Mouse (Mus musculus): Measurements from ENCODE around the gene Olfr54. TPM values are rescaled to one million over a fixed set of nuclear protein-coding genes. Genes with fewer than 3 reads are reported as not detected.
"Not testable (repeated sequence)": the region's sequence is repeated elsewhere in the genome, so short reads cannot be mapped to it uniquely, and the experiment has no call there.

Gene Olfr54
- not detected for total RNA-seq (2021)
- long read RNA-seq, experiment 1 = 0 reads
- long read RNA-seq, experiment 2 = 0 reads

DNA sequence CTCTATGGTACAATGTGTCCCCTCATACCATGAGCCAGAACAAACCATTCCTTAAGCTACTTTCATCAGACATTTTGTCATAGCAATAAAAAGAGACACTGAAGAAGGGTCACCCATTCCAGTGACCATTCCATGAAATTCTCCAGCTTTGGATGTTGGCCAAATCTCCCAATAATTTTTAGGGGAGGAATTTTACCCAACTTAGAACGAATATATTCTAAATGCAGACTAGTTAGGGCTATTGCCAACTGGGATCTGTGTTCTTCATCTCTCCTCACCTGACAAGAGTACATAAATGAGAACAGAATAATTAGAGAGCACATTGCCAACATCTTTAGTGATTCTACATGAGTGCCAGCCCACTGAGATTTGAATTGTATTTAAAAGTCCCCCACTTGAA lies at the start of gene Olfr54:
Gene Olfr54, plus strand, starts transcription at position 301 of the 400 bp plus-strand sequence.
- no peak for DNase-seq (ENCODE audit: low spot score)

DNA sequence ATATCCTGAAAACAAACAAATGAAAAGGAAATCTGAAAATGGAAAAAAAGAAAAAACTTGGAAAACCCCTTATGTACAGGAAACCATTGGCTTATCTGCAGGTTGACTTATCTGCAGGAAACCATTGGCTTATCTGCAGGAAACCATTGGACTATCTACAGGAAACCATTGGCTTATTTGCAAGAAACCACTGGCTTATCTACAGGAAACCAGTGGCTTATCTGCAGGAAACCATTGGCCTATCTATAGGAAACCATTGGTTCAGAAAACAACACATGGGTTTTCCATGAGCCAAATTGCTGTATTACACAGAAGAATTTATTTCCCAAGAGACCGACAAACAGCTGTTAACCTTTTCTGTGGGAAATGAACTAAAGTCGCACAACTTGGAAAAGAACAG lies 49.1 kb upstream of the Olfr54 start:
- no peak for DNase-seq (ENCODE audit: low spot score)

DNA sequence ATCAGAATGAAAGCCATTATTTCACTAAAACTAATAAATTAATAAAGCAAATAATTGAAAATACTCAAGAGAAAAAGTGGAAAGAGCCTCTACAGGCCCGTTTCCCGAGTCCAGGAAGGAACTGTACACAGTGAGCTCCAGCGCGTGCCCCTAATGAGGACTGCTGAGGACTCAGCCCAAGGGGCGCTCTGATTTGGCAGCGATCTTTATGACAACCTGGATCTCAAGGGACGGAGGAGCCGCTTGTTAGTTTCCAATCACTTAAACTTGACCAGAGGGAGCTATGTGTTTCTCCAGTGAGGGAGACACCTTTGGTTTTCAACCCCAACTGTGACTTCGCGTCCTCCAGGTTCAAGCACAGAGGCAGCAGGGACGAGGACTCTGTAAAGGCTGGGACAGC lies 47.8 kb upstream of the Olfr54 start, which contains the start of gene Olfr1378:
Gene Olfr1378, plus strand, starts transcription at position 301 of the 400 bp plus-strand sequence.
- DNase-seq (ENCODE audit: low spot score) = no peak

DNA sequence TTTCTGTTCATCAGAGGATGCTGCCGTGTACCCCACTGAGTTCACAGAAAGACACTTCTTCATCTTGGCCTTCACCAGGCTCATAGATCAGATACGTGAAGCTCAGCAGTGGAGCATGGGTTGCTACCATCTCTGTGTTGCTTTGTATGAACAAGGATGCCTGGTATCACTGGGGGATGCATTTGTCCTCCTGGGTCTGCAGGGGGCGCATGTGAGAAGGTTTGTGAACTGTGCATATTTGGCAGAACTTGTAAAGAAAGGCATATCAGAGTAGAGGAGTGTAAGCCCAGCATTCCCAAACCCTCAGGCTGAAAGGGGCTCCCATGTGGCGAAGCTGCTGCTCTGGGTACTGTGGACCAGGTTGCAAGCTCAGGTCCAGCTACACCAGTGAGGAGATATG lies 36.8 kb upstream of the Olfr54 start:
- DNase-seq (ENCODE audit: low spot score) = no peak

DNA sequence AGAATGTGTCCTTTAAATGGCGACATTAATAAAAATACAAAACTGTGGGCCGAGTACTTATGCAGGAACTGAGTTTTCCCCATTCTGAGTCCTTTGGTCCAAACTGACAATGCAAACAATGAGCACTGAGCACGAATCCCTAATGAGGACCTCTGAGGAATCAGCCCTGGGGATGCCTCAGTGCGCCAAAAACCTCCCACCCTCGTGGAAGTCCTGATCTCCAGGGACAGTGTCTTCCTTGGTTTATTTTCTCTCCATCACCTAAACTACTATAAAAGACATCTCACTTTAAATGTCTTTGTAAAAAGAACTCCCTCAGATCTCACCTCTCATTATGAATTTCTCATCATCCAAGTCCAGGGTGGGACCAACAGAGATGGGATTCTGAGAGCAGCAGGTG lies 32.4 kb upstream of the Olfr54 start, which contains the start of gene Olfr1377:
Gene Olfr1377, plus strand, starts transcription at position 301 of the 400 bp plus-strand sequence.
- DNase-seq (ENCODE audit: low spot score) = no peak

DNA sequence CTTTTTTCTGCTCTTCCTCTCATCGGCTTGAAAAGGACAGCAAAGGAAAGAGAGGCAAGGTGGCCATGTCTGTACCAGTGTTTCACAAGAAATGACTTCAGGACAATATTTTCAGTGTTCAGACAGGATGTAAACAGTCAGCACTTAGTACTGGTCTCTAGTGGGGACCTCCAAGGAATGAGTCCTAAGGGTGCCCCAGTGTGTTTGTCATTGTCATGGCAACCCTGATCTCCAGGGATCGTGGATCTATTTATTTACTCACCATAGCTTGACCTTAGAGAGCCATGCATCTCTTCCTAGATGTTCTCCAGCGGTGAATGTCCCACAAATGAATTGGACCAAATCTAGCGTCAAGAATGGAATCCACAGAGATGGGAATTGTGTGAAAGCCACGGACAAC lies 10.7 kb upstream of the Olfr54 start, which contains the start of gene Olfr51:
Gene Olfr51, plus strand, starts transcription at position 301 of the 400 bp plus-strand sequence.
- no peak for DNase-seq (ENCODE audit: low spot score)

DNA sequence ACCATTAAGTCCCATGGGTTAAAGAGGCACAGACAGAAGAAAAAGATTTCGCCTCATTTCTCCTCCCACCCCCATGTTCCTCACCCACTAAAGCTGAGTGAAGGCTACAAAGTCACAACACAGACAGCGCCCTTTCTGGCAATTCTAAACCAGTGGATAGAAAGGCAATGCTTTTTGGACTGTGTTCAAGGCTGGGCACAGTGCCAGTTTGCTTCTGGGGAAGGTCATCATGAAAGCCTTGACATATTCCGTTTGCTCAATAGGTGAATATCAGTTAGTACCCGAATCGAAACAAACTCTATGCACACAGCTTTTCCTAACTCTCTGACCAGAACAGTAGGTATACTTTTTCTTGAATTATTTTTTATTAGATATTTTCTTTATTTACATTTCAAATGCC lies 2.2 kb upstream of the Olfr54 start:
- no peak for DNase-seq (ENCODE audit: low spot score)

DNA sequence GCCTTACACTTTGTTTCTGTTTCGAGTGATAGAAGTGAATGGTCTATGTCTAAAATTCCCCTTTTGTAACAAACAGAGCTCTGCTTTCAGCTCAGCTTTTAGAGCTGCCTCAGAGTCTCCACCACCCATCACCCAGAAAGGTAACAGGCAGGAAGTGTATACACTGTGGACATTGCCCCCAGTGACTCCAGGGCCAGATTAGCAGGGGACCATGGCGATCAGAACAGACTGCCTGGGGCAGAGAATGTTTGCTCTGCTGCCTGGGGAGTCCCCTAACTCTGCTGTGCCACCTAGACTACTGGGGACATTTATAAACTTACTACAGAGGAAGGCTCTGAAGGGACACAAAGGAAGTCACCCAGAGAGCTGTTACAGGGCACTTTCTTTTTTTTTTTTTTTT lies 2.3 kb downstream of the Olfr54 start:
- DNase-seq (ENCODE audit: low spot score) = no peak

DNA sequence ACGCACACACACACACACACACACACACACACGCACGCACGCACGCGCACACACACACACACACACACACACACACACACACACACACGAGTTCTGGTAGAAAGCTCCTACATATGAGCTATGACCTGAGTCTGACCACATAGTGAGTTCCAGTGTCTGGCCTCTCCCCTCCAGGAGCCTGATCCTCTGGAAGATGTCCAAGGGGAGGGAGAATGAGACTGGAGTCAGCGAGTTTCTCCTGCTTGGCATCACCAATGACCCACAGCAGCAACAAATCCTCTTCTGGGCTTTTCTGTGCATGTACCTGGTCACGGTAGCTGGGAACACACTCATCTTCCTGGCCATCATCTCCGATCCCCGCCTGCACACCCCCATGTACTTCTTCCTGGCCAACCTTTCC lies 12.8 kb downstream of the Olfr54 start:
- DNase-seq (ENCODE audit: low spot score) = not testable (repeated sequence)

DNA sequence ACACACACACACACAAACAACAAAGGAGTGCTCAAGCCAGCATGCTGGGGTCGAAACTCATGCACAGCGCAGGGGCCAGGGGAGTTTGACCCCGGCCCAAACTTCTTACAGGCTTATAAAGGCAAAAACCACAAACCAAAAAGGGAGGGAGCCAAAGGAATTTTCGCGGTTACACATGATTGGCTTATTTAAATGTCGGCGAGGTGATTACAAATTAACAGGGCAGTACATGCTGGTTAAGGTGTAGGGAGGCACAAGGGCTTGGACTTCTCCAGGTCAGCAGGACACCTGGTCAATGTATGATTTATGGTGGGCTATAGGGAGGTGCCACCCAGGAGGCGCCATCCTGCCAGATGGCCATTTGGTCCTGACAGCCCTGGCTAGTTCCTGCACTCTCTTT lies 15.3 kb downstream of the Olfr54 start:
- DNase-seq (ENCODE audit: low spot score) = not testable (repeated sequence)

DNA sequence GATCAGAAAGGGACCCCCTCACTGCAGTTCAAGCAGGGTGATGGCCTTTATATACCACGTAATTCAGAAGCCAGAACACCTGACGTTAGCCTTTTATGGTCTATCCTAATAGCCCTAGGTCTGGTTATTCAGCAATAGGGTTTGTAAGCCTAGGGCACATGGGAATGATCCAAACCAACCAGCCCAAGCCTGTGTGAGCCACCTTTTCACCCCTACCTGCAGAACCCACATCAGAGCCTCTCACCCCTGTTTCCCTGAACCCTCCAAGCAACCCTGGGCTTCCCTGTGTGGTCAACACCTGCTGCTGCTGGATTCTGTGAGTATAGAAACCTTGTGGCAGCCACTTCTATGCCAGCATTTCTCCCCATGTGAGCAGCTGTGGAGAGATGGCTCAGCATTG lies 16.2 kb downstream of the Olfr54 start:
- DNase-seq (ENCODE audit: low spot score) = no peak

DNA sequence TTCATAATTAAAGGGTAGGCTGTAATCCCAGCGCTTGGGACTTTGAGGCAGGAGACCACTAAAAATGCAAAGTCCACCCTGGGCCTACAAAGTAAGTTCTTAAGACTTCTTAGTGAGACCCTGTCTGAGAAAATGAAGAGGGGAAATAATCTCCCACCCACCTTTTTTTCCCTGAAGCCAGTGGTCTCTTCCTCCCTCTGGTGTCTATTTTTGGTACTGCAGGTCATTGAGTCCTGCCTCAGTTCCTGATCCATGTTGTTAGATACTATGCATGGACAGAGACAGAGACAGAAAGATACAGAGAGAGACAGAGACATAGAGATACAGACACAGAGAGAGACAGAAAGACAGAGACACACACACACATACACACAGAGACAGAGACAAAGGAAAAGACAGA lies 18.8 kb downstream of the Olfr54 start:
- peak; percentile 17 for DNase-seq (ENCODE audit: low spot score)

DNA sequence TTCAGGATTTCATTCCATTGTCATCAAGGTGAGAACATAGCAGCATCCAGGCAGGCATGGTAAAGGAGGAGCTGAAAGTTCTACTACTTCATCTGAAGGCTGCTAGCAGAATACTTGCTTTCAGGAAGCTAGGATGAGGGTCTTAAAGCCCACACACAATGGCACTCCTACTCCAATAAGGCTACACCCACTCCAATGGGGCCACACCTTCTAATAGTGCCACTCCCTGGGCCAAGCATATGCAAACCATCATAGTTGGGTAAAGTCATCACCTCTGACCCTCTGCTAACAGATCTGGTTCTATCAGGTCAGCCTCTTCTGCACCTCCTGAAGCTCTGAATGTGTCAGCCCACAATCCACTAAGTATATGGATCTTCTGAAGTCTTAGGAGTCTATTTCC lies 20.1 kb downstream of the Olfr54 start:
- DNase-seq (ENCODE audit: low spot score) = not testable (repeated sequence)

DNA sequence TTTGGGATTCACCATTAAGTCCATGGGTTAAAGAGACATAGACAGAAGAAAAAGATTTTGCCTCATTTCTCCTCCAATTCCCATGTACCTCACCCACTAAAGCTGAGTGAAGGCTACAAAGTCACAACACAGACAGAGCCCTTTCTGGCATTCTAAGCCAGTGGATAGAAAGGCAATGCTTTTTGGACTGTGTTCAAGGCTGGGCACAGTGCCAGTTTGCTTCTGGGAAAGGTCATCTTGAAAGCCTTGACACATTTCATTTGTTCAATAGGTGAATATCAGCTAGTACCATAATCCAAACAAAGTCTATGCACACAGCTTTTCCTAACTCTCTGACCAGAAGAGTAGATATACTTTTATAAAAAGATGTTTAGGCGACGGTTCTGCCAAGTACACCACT lies 21.9 kb downstream of the Olfr54 start:
- no peak for DNase-seq (ENCODE audit: low spot score)

DNA sequence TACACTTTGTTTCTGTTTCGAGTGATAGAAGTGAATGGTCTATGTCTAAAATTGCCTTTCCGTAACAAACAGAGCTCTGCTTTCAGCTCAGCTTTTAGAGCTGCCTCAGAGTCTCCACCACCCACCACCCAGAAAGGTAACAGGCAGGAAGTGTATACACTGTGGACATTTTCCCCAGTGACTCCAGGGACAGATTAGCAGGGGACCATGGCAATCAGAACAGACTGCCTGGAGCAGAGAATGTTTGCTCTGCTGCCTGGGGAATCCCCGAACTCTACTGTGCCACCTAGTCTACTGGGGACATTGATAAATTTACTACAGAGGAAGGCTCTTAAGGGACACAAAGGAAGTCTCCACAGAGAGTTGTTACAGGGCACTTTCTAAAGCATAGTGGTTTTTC lies 30.7 kb downstream of the Olfr54 start:
- not testable (repeated sequence) for DNase-seq (ENCODE audit: low spot score)

DNA sequence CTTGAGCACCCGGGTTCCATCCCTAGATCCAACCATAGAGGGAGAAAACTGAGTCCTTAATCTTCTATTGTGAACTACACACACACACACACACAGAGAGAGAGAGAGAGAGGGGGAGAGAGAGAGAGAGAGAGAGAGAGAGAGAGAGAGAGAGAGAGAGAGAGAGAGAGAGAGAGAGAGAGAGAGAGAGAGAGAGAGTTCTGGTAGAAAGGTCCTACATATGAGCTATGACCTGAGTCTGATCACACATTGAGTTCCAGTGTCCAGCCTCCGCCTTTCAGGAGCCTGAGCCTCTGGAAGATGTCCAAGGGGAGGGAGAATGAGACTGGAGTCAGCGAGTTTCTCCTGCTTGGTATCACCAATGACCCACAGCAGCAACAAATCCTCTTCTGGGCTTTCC lies 33.8 kb downstream of the Olfr54 start, which contains the start of gene Olfr1375:
Gene Olfr1375, plus strand, starts transcription at position 301 of the 400 bp plus-strand sequence.
- not testable (repeated sequence) for DNase-seq (ENCODE audit: low spot score)

DNA sequence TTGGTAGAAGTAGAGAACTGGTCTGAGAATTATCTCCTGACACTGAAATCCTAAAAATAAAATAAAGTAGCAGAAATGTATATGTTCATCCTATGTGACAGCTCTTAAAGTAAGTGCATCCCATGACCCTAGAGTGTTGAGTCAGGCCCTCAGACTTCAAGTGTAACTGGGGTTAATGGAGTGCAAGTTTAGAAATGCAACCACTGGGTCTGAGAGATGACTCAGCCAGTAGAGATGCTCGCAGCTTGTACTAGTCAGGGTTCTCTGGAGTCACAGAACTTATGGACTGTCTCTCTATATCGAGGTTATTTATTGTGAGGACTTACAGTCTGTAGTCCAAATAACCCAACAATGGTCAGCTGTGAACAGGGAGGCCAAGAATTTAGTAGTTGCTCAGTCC lies 37.6 kb downstream of the Olfr54 start:
- no peak for DNase-seq (ENCODE audit: low spot score)

DNA sequence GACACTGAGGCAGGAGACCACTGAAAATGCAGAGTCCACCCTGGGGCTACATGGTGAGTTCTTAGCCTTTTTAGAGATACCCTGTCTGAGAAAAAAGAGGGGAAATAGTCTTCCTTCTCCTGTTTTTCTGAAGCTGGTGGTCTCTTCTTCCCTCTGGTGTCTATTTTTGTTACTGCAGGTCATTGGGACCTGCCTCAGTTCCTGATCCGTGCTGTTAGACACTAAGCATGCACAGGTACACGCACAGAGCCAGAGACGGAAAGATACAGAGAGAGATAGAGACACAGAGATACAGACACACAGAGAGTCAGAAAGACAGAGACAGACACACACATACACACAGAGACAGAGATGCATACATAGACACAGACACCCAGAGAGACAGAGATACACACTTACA lies 39.2 kb downstream of the Olfr54 start:
- DNase-seq (ENCODE audit: low spot score) = no peak

DNA sequence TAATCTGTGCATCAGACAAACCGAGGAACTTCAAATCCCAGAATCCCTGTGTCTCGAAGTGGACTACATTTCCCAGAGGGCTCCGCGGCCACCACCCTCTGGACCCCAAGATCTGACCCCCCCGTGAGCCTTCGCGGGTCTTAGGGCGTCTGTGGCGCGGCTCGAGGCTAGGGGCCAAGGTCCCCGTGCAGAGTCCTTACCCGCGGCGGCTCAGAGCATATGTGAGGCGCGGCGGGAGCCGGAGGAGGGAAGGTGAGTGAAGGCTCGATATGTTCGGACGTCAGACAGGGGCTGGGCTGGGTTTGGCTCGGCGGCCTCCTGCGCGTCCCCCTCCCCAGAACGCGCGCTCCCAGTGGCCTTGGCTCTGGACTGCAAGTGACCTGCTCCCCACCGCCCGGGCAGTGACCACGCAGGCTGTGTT lies 45.1 kb downstream of the Olfr54 start, which contains the start of gene Zfp354a:
Gene Zfp354a, plus strand, starts transcription at position 107 of the 421 bp plus-strand sequence.
- DNase-seq (ENCODE audit: low spot score) = peak; percentile 73

DNA sequence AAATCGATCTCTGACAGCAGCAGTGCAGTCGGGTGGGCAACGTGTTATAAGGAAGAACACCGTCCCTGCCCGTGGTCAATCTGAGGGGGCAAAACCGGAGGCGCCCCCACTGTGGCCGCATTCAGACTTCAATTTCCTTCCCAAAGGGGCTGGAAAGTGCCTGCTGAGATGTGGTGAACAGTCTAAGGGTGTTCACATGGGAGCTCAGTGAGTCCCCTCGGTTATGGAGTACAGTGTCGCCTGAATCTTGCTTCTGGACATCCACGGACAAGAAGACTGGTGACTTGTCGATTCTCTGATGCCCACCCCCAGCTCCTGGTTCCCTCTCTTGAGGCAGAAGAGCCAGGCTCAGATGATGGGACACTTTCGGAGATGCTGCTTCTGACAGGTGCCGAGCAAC lies 45.6 kb downstream of the Olfr54 start:
- no peak for DNase-seq (ENCODE audit: low spot score)

DNA sequence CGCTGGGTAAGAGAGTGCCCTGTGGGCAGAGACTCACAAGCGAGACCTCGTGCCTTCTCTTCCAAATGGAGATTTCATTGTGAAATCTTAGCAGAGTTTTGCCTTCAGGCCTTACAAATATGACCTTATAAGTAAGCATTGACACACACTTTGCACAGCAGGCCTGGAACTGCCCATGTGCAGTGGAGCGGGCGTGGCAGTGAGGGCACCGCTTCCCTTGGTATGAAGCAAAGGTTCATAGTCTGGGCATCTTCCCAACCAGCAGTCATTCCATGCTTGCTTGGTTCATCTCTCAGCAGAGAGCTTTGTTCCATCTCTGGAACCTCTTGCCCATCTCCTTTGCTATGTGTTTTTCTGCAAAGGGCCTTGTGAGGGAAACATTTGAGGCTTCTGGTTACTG lies 46.9 kb downstream of the Olfr54 start:
- peak; percentile 3 for DNase-seq (ENCODE audit: low spot score)

DNA sequence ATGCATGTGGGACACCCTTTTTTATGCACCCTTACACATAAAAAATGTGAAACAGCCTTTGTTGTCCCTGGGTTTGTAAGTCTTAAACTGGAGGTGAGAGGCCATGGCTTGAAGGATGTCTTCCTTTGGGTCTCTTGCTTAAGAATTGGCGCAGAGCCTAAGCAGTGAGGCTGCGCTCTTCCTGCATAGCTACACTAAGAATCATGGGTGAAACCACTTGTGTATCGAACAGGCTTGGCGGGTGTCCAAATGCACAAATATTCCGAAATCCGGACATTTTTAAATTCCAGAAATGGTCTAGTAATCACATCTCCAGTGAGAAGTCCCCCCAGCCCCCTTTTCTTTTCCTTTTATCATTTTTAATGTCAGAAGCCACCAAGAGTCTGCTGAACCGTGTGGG lies 49.2 kb downstream of the Olfr54 start:
- no peak for DNase-seq (ENCODE audit: low spot score)

DNA sequence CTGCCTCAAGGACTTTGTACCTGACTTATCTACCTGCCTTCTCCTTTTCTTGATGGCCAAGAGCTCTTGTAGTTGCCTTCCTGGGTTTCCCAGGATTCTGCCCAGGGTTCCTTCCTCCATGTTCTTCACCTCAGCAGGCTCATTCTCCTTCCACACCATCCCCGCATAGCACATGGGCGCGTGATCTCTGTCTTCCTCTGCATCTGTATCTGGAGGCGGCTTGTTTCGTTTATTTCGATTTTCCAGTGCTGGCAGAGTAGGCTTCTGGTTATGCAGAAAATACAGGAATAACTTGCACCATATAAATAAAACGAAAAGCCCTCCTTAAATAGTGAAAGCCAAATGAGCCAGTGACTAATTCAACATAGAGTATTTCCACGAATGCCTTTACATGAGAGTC lies 49.8 kb downstream of the Olfr54 start:
- DNase-seq (ENCODE audit: low spot score) = no peak
